16 mouse cellular contexts compared by ENCODE assay signal in the genomic region with DNA sequence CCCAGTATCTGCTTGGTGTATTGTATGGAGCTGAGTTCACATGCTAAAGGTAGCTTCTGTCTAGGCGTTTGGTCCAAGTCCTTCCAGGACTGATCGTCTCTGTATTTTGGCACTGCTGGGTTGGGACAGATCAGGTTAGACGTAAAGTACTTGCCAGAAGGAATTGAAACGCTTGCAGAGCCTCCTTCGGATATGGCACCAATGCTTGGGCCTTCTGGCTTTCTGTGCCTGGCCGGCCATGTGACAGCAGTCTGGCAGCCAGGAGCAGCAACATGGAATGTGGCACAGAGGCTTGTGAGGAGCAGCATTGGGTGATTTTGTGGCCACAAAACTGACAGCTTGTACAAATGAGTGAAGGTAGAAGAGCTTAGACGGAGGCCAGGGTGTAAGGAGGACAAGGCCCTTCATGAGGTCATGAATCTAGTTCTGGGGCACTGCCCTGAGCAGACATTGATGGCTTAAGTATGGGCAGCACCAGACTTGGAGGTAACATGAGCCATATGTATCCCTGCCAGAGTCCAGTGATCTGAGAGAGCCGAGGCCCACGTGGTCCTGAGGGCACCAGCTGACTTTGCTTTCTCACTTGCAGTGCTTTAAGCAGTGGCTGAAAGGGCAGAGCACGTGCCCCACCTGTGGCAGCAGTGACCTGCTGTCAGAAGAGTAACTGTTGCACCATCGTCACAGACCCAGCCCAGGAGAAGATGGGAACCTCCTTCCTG. TPM values are rescaled to one million over a fixed set of nuclear protein-coding genes. Genes with fewer than 3 reads are reported as not detected.
DNase-seq lines count a peak whose midpoint lies in the region; ATAC-seq and TF ChIP-seq lines count a peak whose summit lies in the region.
"Had no signal": no experiment of that assay in that cellular context is flagged by ENCODE, and none has a peak within 500 bp of the region (broad histone marks: within the 10 kb centered on the region; RNA-seq: fewer than 3 reads in every experiment).

No protein-coding gene starts in this region.

- peaks cover 6% of the 10 kb centered on the region; the same call in 1 of the 2 replicates for H3K4me1 ChIP-seq in heart, embryonic 12.5 days (replicated peaks)
- H3K4me1 ChIP-seq in forebrain, postnatal 0 days (ENCODE audit: insufficient read depth) = no peaks in the 10 kb centered on the region
- H3K4me1 ChIP-seq in neural tube, embryonic 15.5 days = peaks cover 7% of the 10 kb centered on the region
- H3K4me1 ChIP-seq: embryonic facial prominence, embryonic 12.5 days; lung, embryonic 15.5 days; midbrain, embryonic 12.5 days; stomach, embryonic 15.5 days had no signal

- H3K9me3 ChIP-seq in heart, embryonic 12.5 days (replicated peaks) = no peaks in the 10 kb centered on the region
- no peaks in the 10 kb centered on the region for H3K9me3 ChIP-seq in forebrain, postnatal 0 days (ENCODE audit: low read length)
- H3K9me3 ChIP-seq in neural tube, embryonic 15.5 days (replicated peaks) = no peaks in the 10 kb centered on the region
- H3K9me3 ChIP-seq: embryonic facial prominence, embryonic 12.5 days; hindbrain, embryonic 13.5 days; lung, embryonic 15.5 days; midbrain, embryonic 12.5 days; neural tube, embryonic 13.5 days; stomach, embryonic 15.5 days had no signal

- H3K27me3 ChIP-seq in heart, embryonic 12.5 days (replicated peaks) = no peaks in the 10 kb centered on the region
- no peaks in the 10 kb centered on the region for H3K27me3 ChIP-seq in forebrain, postnatal 0 days (ENCODE audit: insufficient read depth, low read length)
- H3K27me3 ChIP-seq in neural tube, embryonic 15.5 days (replicated peaks) = no peaks in the 10 kb centered on the region
- H3K27me3 ChIP-seq: embryonic facial prominence, embryonic 12.5 days; hindbrain, embryonic 13.5 days; lung, embryonic 15.5 days; midbrain, embryonic 12.5 days; neural tube, embryonic 13.5 days; Patski; stomach, embryonic 15.5 days had no signal

- DNase-seq in heart, adult 11 months = peak; percentile 97
- DNase-seq in adipocyte (ENCODE audit: low spot score) = peak; percentile 44
- DNase-seq in cerebellum, postnatal 10 days = peak; percentile 48 to 52
- DNase-seq in heart, adult 8-10 months (ENCODE audit: low spot score) = peak; percentile 46
- DNase-seq in forebrain, postnatal 0 days = no peak
- DNase-seq in layer of hippocampus, adult 8-10 months (ENCODE audit: low spot score in 2 of 2) = no peak

- H3K4me2 ChIP-seq in heart, embryonic 12.5 days = no peak overlapping the region
- no peak overlapping the region for H3K4me2 ChIP-seq in forebrain, postnatal 0 days (ENCODE audit: low read depth)
- no peak overlapping the region for H3K4me2 ChIP-seq in neural tube, embryonic 15.5 days
- H3K4me2 ChIP-seq: embryonic facial prominence, embryonic 12.5 days; hindbrain, embryonic 13.5 days; lung, embryonic 15.5 days; midbrain, embryonic 12.5 days; neural tube, embryonic 13.5 days; stomach, embryonic 15.5 days had no signal

- TF ChIP-seq CTCF in forebrain, postnatal 0 days (IDR thresholded peaks at IDR 0.05; ENCODE audit: low read depth) = no peak

- WGBS in heart, embryonic 12.5 days = 86% methylated on average over 11 of the region's 11 CpGs
- 76% methylated on average over 11 of the region's 11 CpGs for WGBS in forebrain, postnatal 0 days
- WGBS in neural tube, embryonic 15.5 days = 92% methylated on average over 11 of the region's 11 CpGs

- no peak overlapping the region for H3K27ac ChIP-seq in heart, embryonic 12.5 days (ENCODE audit: poor library complexity, severe bottlenecking)
- H3K27ac ChIP-seq in forebrain, postnatal 0 days (ENCODE audit: low read depth, low read length) = no peak overlapping the region
- no peak overlapping the region for H3K27ac ChIP-seq in neural tube, embryonic 15.5 days (replicated peaks)
- H3K27ac ChIP-seq: embryonic facial prominence, embryonic 12.5 days; hindbrain, embryonic 13.5 days; lung, embryonic 15.5 days; midbrain, embryonic 12.5 days; neural tube, embryonic 13.5 days; stomach, embryonic 15.5 days had no signal

- no peak overlapping the region for H3K4me3 ChIP-seq in heart, embryonic 12.5 days
- H3K4me3 ChIP-seq in forebrain, postnatal 0 days (ENCODE audit: low read depth, low read length) = no peak overlapping the region
- no peak overlapping the region for H3K4me3 ChIP-seq in neural tube, embryonic 15.5 days (replicated peaks)
- H3K4me3 ChIP-seq: embryonic facial prominence, embryonic 12.5 days; hindbrain, embryonic 13.5 days; lung, embryonic 15.5 days; midbrain, embryonic 12.5 days; neural tube, embryonic 13.5 days; stomach, embryonic 15.5 days had no signal

- peaks cover 90% of the 10 kb centered on the region for H3K36me3 ChIP-seq in heart, embryonic 12.5 days
- peaks cover 78% of the 10 kb centered on the region for H3K36me3 ChIP-seq in forebrain, postnatal 0 days (ENCODE audit: insufficient read depth)
- H3K36me3 ChIP-seq in neural tube, embryonic 15.5 days = peaks cover 79% of the 10 kb centered on the region

- ATAC-seq in heart, embryonic 12.5 days (ENCODE audit: insufficient number of reproducible peaks, low FRiP score) = no peak
- ATAC-seq in forebrain, postnatal 0 days = no peak
- no peak for ATAC-seq in neural tube, embryonic 15.5 days (ENCODE audit: low FRiP score)
- ATAC-seq: CD4-positive, CD25-positive, alpha-beta regulatory T cell, adult 4 months; Patski had no signal

- H3K9ac ChIP-seq in heart, embryonic 12.5 days = no peak overlapping the region
- H3K9ac ChIP-seq in forebrain, postnatal 0 days = no peak overlapping the region
- H3K9ac ChIP-seq in neural tube, embryonic 15.5 days (replicated peaks) = no peak overlapping the region
- H3K9ac ChIP-seq: embryonic facial prominence, embryonic 12.5 days; hindbrain, embryonic 13.5 days; lung, embryonic 15.5 days; midbrain, embryonic 12.5 days; neural tube, embryonic 13.5 days; stomach, embryonic 15.5 days had no signal

RNA-seq across cellular contexts. Expression of a gene that starts 59.1 kb away (rescaled TPM):
- 45.8 and 48.9 TPM in 2 replicates for polyA plus RNA-seq in heart, embryonic 12.5 days (2016; fragmentation: Nextera tagmentation; extraction: Ambion mirVana)
- 10 to 100 TPM; 19.9 to 23.4 (median 22.0) TPM for total RNA-seq in heart, adult 8-10 months (2022)
- 72.2 and 82.0 TPM in 2 replicates for total RNA-seq in forebrain, postnatal 0 days (2014; rRNA removed)
- polyA plus RNA-seq in forebrain, postnatal 0 days (2015; fragmentation: Nextera tagmentation; extraction: Ambion mirVana) = 48.2 and 55.0 TPM in 2 replicates
- polyA plus RNA-seq in neural tube, embryonic 15.5 days (2015; fragmentation: Nextera tagmentation; extraction: Ambion mirVana) = 90.0 and 93.4 TPM in 2 replicates
- 10 to 100 TPM; 33.4 to 40.3 (median 38.7) TPM for total RNA-seq in layer of hippocampus, adult 8-10 months (2022)

Comparison
In these comparisons a context has a peak if more than half of its experiments do, and no peak if none do; other contexts are left out.
1. DNase-seq: peak in heart, adult 11 months (single experiment), adipocyte (single experiment), cerebellum, postnatal 10 days (2 of 2) and heart, adult 8-10 months (single experiment); none in forebrain, postnatal 0 days (single experiment) and layer of hippocampus, adult 8-10 months (0 of 2).